Mouse (Mus musculus): Measurements from ENCODE around the gene Mcm3.

GRCm38 (mm10) chr1:20761411-20761810 lies 58.7 kb downstream of the Mcm3 start:
- TF ChIP-seq POLR2A (IDR thresholded peaks at IDR 0.05; ENCODE audit: borderline replicate concordance, control insufficient read depth, low read depth, low read length) (no peak), CTCF (IDR thresholded peaks at IDR 0.05; ENCODE audit: control insufficient read depth, insufficient read depth, low read length) (no peak)

All from bone marrow, adult 2 months (tissue).